Mouse (Mus musculus) colon, adult 2 months (tissue): ENCODE measurements around the gene Mindy4. TPM values are rescaled to one million over a fixed set of nuclear protein-coding genes. Genes with fewer than 3 reads are reported as not detected.

ENCODE experiments used
- polyA plus RNA-seq: library from polyadenylated mRNA; depleted of rRNA; stranded (reverse); fragments of >200 nt; gene quantifications from 2 replicates; pipeline ENCODE4 v1.2.3, GENCODE M21; 2012; rRNA removed

The Mindy4 gene
- 2.5 and 3.2 TPM in 2 replicates for polyA plus RNA-seq

DNA sequence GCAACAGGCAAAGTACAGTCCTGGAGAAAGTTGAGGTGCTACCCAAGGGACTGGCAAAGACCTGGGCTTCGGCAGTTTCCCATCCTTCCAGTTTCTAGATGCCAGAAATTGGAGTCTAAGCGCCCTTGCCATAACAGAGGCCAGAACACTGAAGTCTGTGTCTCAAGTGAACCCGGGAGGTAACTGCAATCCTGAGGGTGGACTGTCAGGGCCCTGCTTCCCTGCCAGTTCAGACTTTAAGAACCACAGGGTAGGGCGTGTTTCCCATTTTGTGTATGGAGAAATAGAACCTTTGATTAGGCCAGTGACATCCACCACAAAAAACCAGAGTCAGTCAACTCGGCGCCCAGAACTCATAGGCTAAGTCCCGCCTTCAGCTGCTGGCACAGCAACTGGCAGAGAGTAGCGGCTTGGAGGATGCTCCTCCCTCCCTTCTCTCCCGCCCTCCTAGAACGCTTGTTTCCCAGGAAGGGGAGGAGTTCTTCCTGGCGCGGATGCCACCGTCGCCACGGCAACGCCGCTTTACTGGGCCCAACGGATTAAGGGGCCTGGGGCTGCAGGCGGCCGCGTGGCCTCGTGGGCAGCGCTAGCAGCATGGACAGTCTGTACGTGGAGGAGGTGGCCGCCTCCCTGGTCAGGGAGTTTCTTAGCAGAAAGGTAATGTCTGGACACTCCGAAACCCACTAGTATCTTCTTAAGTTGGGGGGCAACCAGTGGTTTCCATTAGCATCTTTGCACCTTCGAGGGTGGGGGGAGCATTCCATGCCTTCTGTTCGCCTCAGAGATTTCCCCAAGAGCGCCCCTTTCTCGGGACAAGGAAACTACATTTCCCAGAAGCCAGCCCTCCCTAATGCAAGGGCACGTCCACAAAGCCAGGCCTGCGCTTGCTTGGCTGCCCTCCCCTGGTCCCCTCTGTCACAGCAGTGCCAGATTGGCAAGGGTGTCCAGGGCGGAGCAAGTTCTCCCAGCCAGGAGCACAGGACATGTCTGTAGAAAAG, at the start of gene Mindy4:
Mindy4 (plus strand) TSS at position 471 of the 998 bp plus-strand sequence.

GRCm38 (mm10) chr6:55174741-55175181, 28.4 kb upstream of the Mindy4 start, which contains the start of gene Inmt:
Gene Inmt, minus strand, starts transcription at chr6:55175043.

GRCm38 (mm10) chr6:55335989-55336514, 132.9 kb downstream of the Mindy4 start, which contains the start of gene Aqp1:
Gene Aqp1, plus strand, starts transcription at chr6:55336432.

Other genes starting within 250 kb of the Mindy4 start
- 26.6 and 29.8 TPM in 2 replicates for gene Nod1, start 230.8 kb upstream of the Mindy4 start, polyA plus RNA-seq
- gene Ggct, start 210.4 kb upstream of the Mindy4 start, polyA plus RNA-seq: 0.66 and 1.8 TPM in 2 replicates
- gene Gars, start 165.4 kb upstream of the Mindy4 start, polyA plus RNA-seq: 43.5 and 45.0 TPM in 2 replicates
- gene Crhr2, start 70.4 kb upstream of the Mindy4 start, polyA plus RNA-seq: 0.44 and 1.4 TPM in 2 replicates
- gene Inmt, start 28.3 kb upstream of the Mindy4 start, polyA plus RNA-seq: 1.4 and 3.4 TPM in 2 replicates
- 130 and 135 TPM in 2 replicates for gene Aqp1, start 133.0 kb downstream of the Mindy4 start, polyA plus RNA-seq
- gene Ghrhr, start 172.9 kb downstream of the Mindy4 start, polyA plus RNA-seq: 0.31 and 0.32 TPM in 2 replicates
- 6.6 and 7.1 TPM in 2 replicates for gene Adcyap1r1, start 248.6 kb downstream of the Mindy4 start, polyA plus RNA-seq